Mouse (Mus musculus) MEL (cell line): ENCODE results near the gene Spaca3.

Experiments
- CTCF ChIP-seq, 3 experiments: IDR thresholded peaks in 2 of 3; conservative IDR thresholded peaks in 1 of 3; 2 replicates each; pipeline ENCODE4 v1.5.1; 2011 to 2012; ENCODE audit warnings: low read length in 3 of 3, low read depth in 2 of 3, mild to moderate bottlenecking in 2 of 3, improper control_type of control experiment in 1 of 3, inconsistent platforms in 1 of 3, mixed read lengths in 1 of 3, moderate library complexity in 1 of 3; ENCODE audit not compliant: control insufficient read depth in 1 of 3, insufficient read depth in 1 of 3, poor library complexity in 1 of 3, severe bottlenecking in 1 of 3
- EP300 ChIP-seq, 2 experiments: IDR thresholded peaks; 2 replicates each; pipeline ENCODE4 v1.6.1; 2011; ENCODE audit warnings: improper control_type of control experiment in 2 of 2, low read length in 2 of 2, low read depth in 1 of 2, mild to moderate bottlenecking in 1 of 2
- MAFK ChIP-seq: IDR thresholded peaks from 2 replicates; pipeline ENCODE4 v1.6.1; 2011; ENCODE audit warnings: low read depth, mild to moderate bottlenecking, low read length, improper control_type of control experiment, borderline replicate concordance
- MEF2A ChIP-seq: IDR thresholded peaks from 2 replicates; pipeline ENCODE4 v1.6.1; 2014; ENCODE audit warnings: low read depth, mild to moderate bottlenecking, inconsistent platforms, low read length, improper control_type of control experiment; ENCODE audit not compliant: poor library complexity, insufficient replicate concordance, severe bottlenecking; ENCODE audit errors: extremely low read depth
- POLR2A ChIP-seq, 2 experiments: IDR thresholded peaks; 2 replicates each; pipeline ENCODE4 v1.6.1; 2011 to 2012; ENCODE audit warnings: low read length in 2 of 2, mild to moderate bottlenecking in 2 of 2, control low read depth in 1 of 2, improper control_type of control experiment in 1 of 2, low read depth in 1 of 2, moderate library complexity in 1 of 2; ENCODE audit not compliant: control insufficient read depth in 1 of 2, insufficient read depth in 1 of 2, poor library complexity in 1 of 2
- TAL1 ChIP-seq: IDR thresholded peaks from 2 replicates; pipeline ENCODE4 v1.6.1; 2012; ENCODE audit warnings: mild to moderate bottlenecking, inconsistent platforms, low read length, moderate library complexity, mixed read lengths
- ZMIZ1 ChIP-seq: IDR thresholded peaks from 2 replicates; pipeline ENCODE4 v1.6.1; 2012; ENCODE audit warnings: low read depth, mild to moderate bottlenecking, inconsistent platforms, low read length, improper control_type of control experiment, moderate library complexity

- TF ChIP-seq CTCF (IDR thresholded peaks at IDR 0.05 in 2 of 3, conservative IDR thresholded peaks at IDR 0.05 in 1 of 3; ENCODE audit: control insufficient read depth in 1 of 3, insufficient read depth in 1 of 3, low read depth in 2 of 3, low read length in 3 of 3, poor library complexity in 1 of 3, severe bottlenecking in 1 of 3) (no peak), ZMIZ1 (no peak), TAL1 (no peak), EP300 (IDR thresholded peaks at IDR 0.05; ENCODE audit: low read depth in 1 of 2, low read length in 2 of 2) (no peak), POLR2A (IDR thresholded peaks at IDR 0.05; ENCODE audit: control insufficient read depth in 1 of 2, insufficient read depth in 1 of 2, low read depth in 1 of 2, low read length in 2 of 2, poor library complexity in 1 of 2) (no peak), MAFK (no peak), MEF2A (no peak)
Measured at GRCm38 (mm10) chr11:80889336-80890063, 31.3 kb downstream of the Spaca3 start.
